Mouse (Mus musculus) gastrocnemius, adult 18-20 months (tissue): ENCODE results near the gene Ecd. TPM values are rescaled to one million over a fixed set of nuclear protein-coding genes. Genes with fewer than 3 reads are reported as not detected.

ENCODE experiments used
- DNase-seq: peaks from one replicate; pipeline ENCODE4 v3.0.0; 2021; ENCODE audit warnings: low spot score
- long read RNA-seq, 2 experiments: library from polyadenylated mRNA; stranded (forward); transcript quantifications; one replicate each; pipeline ENCODE4 v2.0.0; 2021
- total RNA-seq, 2 experiments: library from RNA; stranded (reverse); gene quantifications; 2 replicates each; pipeline ENCODE4 v1.2.3; 2021

Gene Ecd
- 10 to 100 TPM; 33.1 to 36.1 TPM for total RNA-seq
- long read RNA-seq, experiment 1, transcript Ecd-201 (14 exons, 3,132 nt) = major isoform, 72 of 76 reads
- long read RNA-seq, experiment 1, partial matches to known transcripts = 3 of 76 reads
- long read RNA-seq, experiment 1, other reads (novel, unspliced or antisense) = 1 of 76 reads
- long read RNA-seq, experiment 2, transcript Ecd-201 (14 exons, 3,132 nt) = major isoform, 56 of 60 reads
- long read RNA-seq, experiment 2, partial matches to known transcripts = 3 of 60 reads
- long read RNA-seq, experiment 2, other reads (novel, unspliced or antisense) = 1 of 60 reads

GRCm38 (mm10) chr14:20347991-20348541 is at the start of gene Ecd, which contains the start of gene Fam149b:
Ecd (minus strand) TSS chr14:20348121.
Fam149b (plus strand) TSS chr14:20348162.
- DNase-seq = peak; percentile 96

- peak; percentile 38 for DNase-seq
Observed at GRCm38 (mm10) chr14:20397220-20397619, 49.3 kb upstream of the Ecd start.

GRCm38 (mm10) chr14:20393205-20393913 is 45.4 kb upstream of the Ecd start, which contains the start of gene Mrps16:
Mrps16 (minus strand) TSS chr14:20393634.
- DNase-seq = peak; percentile 94

GRCm38 (mm10) chr14:20392326-20392725 is 44.4 kb upstream of the Ecd start:
- DNase-seq = no peak

GRCm38 (mm10) chr14:20389446-20390079 is 41.6 kb upstream of the Ecd start:
- DNase-seq = no peak

- DNase-seq = peak; percentile 94
Observed at GRCm38 (mm10) chr14:20388441-20389129, 40.7 kb upstream of the Ecd start, which contains the start of gene Dnajc9. Dnajc9 (minus strand) TSS chr14:20388910.

- DNase-seq = no peak
Observed at GRCm38 (mm10) chr14:20379753-20380430, 32.0 kb upstream of the Ecd start.

- no peak for DNase-seq
Observed at GRCm38 (mm10) chr14:20379087-20379640, 31.2 kb upstream of the Ecd start.

- DNase-seq = peak; percentile 42
Observed at GRCm38 (mm10) chr14:20378313-20379061, 30.6 kb upstream of the Ecd start.

- DNase-seq = no peak
Observed at GRCm38 (mm10) chr14:20377112-20377521, 29.2 kb upstream of the Ecd start.

- no peak for DNase-seq
Observed at GRCm38 (mm10) chr14:20371854-20372253, 23.9 kb upstream of the Ecd start.

GRCm38 (mm10) chr14:20370798-20371197 is 22.9 kb upstream of the Ecd start:
- no peak for DNase-seq

- no peak for DNase-seq
Observed at GRCm38 (mm10) chr14:20368271-20368670, 20.4 kb upstream of the Ecd start.

- DNase-seq = no peak
Observed at GRCm38 (mm10) chr14:20363230-20363629, 15.3 kb upstream of the Ecd start.

GRCm38 (mm10) chr14:20347441-20347990 is 405 bp downstream of the Ecd start:
- DNase-seq = no peak

- DNase-seq = no peak
Observed at GRCm38 (mm10) chr14:20345885-20346284, 2.0 kb downstream of the Ecd start.

GRCm38 (mm10) chr14:20340866-20341265 is 7.1 kb downstream of the Ecd start:
- DNase-seq = no peak

- DNase-seq = peak; percentile 14
Observed at GRCm38 (mm10) chr14:20340149-20340548, 7.8 kb downstream of the Ecd start.

GRCm38 (mm10) chr14:20339415-20339814 is 8.5 kb downstream of the Ecd start:
- DNase-seq = no peak
